Mouse (Mus musculus) liver, embryonic 14.5 days (tissue): ENCODE measurements around the gene Abcc4. TPM values are rescaled to one million over a fixed set of nuclear protein-coding genes. Genes with fewer than 3 reads are reported as not detected.

Source experiments
- ATAC-seq: fragments of 200-750 bp; cut with Nextera tagmentation; 2 replicates; pipeline ENCODE4 v1.8.0; 2017; ENCODE audit warnings: moderate number of reproducible peaks, mild to moderate bottlenecking, moderate library complexity; ENCODE audit not compliant: insufficient read depth
- DNase-seq, 3 experiments: peaks; one replicate each; pipeline ENCODE4 v3.0.0-alpha.2; 2012 to 2013; ENCODE audit warnings: low read depth in 3 of 3, low spot score in 3 of 3
- H3K27ac ChIP-seq: fragments of 300-500 bp; sonication (generic); 2 replicates; pipeline ENCODE4 v1.5.1; 2014; ENCODE audit warnings: moderate library complexity, mild to moderate bottlenecking, control low read depth, inconsistent platforms
- H3K27me3 ChIP-seq: fragments of 300-500 bp; sonication (generic); 2 replicates; pipeline ENCODE4 v1.6.1; 2014; ENCODE audit warnings: mild to moderate bottlenecking, low read length, moderate library complexity; ENCODE audit not compliant: control insufficient read depth, insufficient read depth
- H3K36me3 ChIP-seq: fragments of 300-500 bp; sonication (generic); replicated peaks from 2 replicates; pipeline ENCODE4 v1.6.1; 2014; ENCODE audit warnings: low read depth; ENCODE audit not compliant: control insufficient read depth, insufficient read depth
- H3K4me1 ChIP-seq, 2 experiments: fragments of 200-500 bp in 1 of 2; fragments of 300-500 bp in 1 of 2; sonication (generic) in 1 of 2; replicated peaks; 2 replicates each; pipeline ENCODE4 v1.6.1; 2012 to 2014; ENCODE audit warnings: antibody characterized with exemption in 1 of 2, inconsistent platforms in 1 of 2, low read length in 1 of 2; ENCODE audit not compliant: control insufficient read depth in 2 of 2, insufficient read depth in 2 of 2
- H3K4me2 ChIP-seq: fragments of 300-500 bp; sonication (generic); 2 replicates; pipeline ENCODE4 v1.6.1; 2014; ENCODE audit warnings: low read depth, mild to moderate bottlenecking, control low read depth, moderate library complexity
- H3K4me3 ChIP-seq, 2 experiments: fragments of 200-500 bp in 1 of 2; fragments of 300-500 bp in 1 of 2; sonication (generic) in 1 of 2; 2 replicates each; pipeline ENCODE4 v1.5.1; 2012 to 2014; ENCODE audit warnings: low read depth in 2 of 2, low read length in 2 of 2, mild to moderate bottlenecking in 2 of 2, control low read depth in 1 of 2, inconsistent platforms in 1 of 2, moderate library complexity in 1 of 2; ENCODE audit not compliant: insufficient read depth in 1 of 2
- H3K9ac ChIP-seq: fragments of 300-500 bp; sonication (generic); replicated peaks from 2 replicates; pipeline ENCODE4 v1.6.1; 2014; ENCODE audit warnings: mild to moderate bottlenecking, control low read depth, moderate library complexity
- H3K9me3 ChIP-seq: fragments of 300-500 bp; sonication (generic); 2 replicates; pipeline ENCODE4 v1.6.1; 2016; ENCODE audit warnings: low read length, mixed read lengths; ENCODE audit not compliant: control insufficient read depth
- CTCF ChIP-seq: IDR thresholded peaks from 2 replicates; pipeline ENCODE4 v1.5.1; 2016; ENCODE audit warnings: antibody characterized with exemption, low read depth, control low read depth
- EP300 ChIP-seq: IDR thresholded peaks from 2 replicates; pipeline ENCODE4 v1.6.1; 2016; ENCODE audit warnings: antibody characterized with exemption, low read depth
- WGBS: fragments of 180-500 bp; shearing (Covaris S2); extraction: QIAGEN DNeasy Blood & Tissue Kit; methylation state at CpG from one replicate; pipeline ENCODE4 v1.1.7; 2014; ENCODE audit not compliant: insufficient replicate concordance; 5-methylcytosine and 5-hydroxymethylcytosine counted together
- polyA plus RNA-seq, 2 experiments: library from polyadenylated mRNA; depleted of rRNA in 1 of 2; stranded (reverse) in 1 of 2; unstranded in 1 of 2; fragments of >200 nt; fragmentation: Nextera tagmentation in 1 of 2; extraction: Ambion mirVana in 1 of 2; gene quantifications; 2 replicates each; pipeline versions ENCODE4 v1.2.1 to v1.2.3; 2012 to 2014

Gene Abcc4
- polyA plus RNA-seq, 2 experiments, result 1.4 to 1.9 TPM

DNA sequence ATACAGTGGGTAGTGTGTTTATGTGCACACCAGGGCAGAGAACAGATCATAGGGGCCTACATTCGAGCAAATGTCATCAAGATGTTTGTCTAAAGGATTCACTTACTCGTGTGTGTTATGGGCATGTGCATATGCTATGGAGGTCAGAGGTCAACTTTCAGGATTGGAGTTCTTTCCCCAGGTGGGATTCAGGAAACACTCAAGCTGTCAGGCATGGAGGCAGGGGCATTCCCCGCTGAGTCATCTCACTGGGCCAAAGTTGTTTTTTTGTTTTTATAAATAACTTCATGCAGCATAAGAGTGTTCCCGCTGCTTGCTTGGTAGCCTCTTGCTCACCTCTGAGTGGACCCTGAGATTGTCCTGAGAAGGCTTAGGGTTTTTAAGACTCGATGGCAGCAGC lies 224.2 kb downstream of the Abcc4 start:
- H3K4me2 ChIP-seq, result no peak overlapping the region
- DNase-seq (no peak), ATAC-seq (no peak)
- TF ChIP-seq CTCF (no peak), EP300 (no peak)
- no peaks in the 10 kb centered on the region for H3K4me1 ChIP-seq
- H3K9me3 ChIP-seq, result no peaks in the 10 kb centered on the region
- 51% methylated on average over 5 of the region's 5 CpGs for WGBS
- H3K4me3 ChIP-seq, result no peak overlapping the region
- no peaks in the 10 kb centered on the region for H3K36me3 ChIP-seq
- H3K9ac ChIP-seq, result no peak overlapping the region
- no peak overlapping the region for H3K27ac ChIP-seq
- H3K27me3 ChIP-seq, result no peaks in the 10 kb centered on the region

DNA sequence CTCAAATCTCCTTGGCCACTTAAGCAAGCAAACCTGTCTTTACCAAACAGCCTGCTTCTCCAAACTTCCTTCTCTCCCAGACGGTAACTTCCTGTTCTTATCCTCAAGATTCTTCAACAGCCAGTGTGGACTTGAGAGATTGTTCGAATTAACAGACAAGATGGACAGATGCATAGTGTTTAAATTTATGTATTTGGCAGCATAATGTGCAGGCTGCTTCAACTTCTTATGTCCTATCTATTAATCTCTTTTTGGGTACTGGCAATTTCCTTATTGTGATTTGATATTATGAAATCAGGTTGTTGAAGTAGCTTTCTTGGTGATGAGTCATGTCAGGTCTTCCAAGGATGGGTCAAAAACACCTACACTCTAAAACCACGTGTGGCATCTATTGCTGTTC lies 229.7 kb downstream of the Abcc4 start:
- TF ChIP-seq CTCF, result no peak
- no peak for TF ChIP-seq EP300
- Histone ChIP-seq H3K27me3 (peaks cover 22% of the 10 kb centered on the region), H3K9ac (no peak overlapping the region), H3K9me3 (no peaks in the 10 kb centered on the region), H3K4me2 (no peak overlapping the region), H3K4me3 (no peak overlapping the region), H3K36me3 (no peaks in the 10 kb centered on the region), H3K27ac (no peak overlapping the region), H3K4me1 (no peaks in the 10 kb centered on the region)
- WGBS, result 36% methylated on average over 3 of the region's 3 CpGs
- DNase-seq, result no peak
- no peak for ATAC-seq

- DNase-seq (no peak), ATAC-seq (no peak)
- TF ChIP-seq CTCF (no peak), EP300 (no peak)
- Histone ChIP-seq H3K27me3 (peaks cover 22% of the 10 kb centered on the region), H3K9ac (no peak overlapping the region), H3K9me3 (no peaks in the 10 kb centered on the region), H3K36me3 (no peaks in the 10 kb centered on the region), H3K4me2 (no peak overlapping the region), H3K4me1 (no peaks in the 10 kb centered on the region), H3K4me3 (no peak overlapping the region), H3K27ac (no peak overlapping the region)
- WGBS, result 41% methylated on average over 6 of the region's 7 CpGs
These were observed 230.9 kb downstream of the Abcc4 start for GRCm38 (mm10) chr14:118475100-118475454.

DNA sequence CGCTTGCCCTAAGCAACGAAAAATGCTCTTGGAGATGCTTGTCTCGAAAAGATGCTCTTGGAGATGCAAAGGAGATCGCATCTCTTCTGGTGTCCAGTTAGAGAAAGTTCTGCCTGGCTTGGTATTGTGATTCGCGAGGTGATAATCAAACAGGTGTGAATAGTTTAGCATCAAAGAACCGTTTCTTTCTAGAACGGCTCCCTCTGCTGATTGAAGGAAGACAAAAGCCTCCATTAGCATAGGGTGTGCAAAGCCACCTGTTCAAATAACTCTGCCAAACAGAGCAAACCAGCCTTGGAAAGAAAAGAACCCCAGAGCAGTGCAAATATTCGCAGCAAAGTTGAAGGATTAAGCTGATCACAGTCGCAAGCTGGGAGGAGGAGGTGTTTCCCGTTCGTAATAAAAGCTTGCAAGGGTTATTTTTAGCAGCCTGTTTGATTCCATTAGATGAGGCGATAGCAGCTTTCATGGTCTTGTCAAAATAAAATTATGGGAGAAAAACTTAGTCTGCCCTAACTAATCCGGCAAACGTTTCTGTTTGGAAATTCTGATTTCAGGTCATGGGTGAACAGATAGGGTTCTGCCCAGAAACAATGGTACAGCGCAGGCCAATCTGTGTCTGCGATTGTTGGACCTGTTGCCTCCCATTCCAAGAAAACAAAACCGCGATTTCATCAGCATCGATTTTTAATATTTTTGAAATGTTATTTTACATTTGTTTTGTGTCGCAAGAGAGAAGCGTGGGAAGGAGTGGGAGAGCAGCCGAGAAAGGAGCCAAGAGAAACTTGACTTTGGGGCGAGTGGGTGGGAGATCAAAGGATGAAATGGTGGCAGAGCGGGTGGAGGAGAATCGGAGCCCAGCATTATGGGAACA lies 231.6 kb downstream of the Abcc4 start:
- WGBS, result 24% methylated on average over 26 of the region's 26 CpGs
- TF ChIP-seq CTCF, result no peak
- TF ChIP-seq EP300, result no peak
- Histone ChIP-seq H3K4me2 (no peak overlapping the region; the same call in 1 of the 2 replicates), H3K9me3 (no peaks in the 10 kb centered on the region), H3K9ac (no peak overlapping the region), H3K27ac (no peak overlapping the region), H3K4me1 (no peaks in the 10 kb centered on the region), H3K36me3 (no peaks in the 10 kb centered on the region), H3K27me3 (peaks cover 22% of the 10 kb centered on the region), H3K4me3 (peak overlapping the region in 1 of 2 experiments; percentile 31; a peak in 2 of 4 replicates)
- DNase-seq, result no peak
- no peak for ATAC-seq

DNA sequence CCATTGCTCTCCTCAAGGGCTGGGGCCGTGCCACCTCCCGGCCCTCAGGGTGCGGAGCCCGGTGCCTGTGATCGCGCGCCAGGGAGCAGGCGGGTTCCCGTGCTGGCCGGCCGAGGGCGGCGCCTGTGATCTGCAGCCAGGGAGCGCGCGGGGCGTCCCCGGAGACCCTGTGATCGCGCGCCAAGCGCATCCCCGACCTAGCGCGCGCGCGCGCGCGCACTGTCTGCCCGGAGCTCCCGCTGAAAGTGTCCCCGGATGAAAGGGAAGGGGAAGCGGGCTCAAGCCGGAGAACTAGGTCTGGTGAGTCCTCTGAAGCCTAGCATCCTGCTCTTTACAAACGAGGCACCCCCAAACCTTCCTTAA lies 232.2 kb downstream of the Abcc4 start:
- H3K9ac ChIP-seq, result no peak overlapping the region
- WGBS, result under 1% methylated on average over 37 of the region's 37 CpGs

More for the DNA sequence above, 232.2 kb downstream of the Abcc4 start:
- Histone ChIP-seq H3K4me3 (peak overlapping the region in 1 of 2 experiments; percentile 31; a peak in 2 of 4 replicates), H3K27ac (no peak overlapping the region), H3K4me2 (peak overlapping the region; percentile 47), H3K4me1 (no peaks in the 10 kb centered on the region), H3K27me3 (peaks cover 22% of the 10 kb centered on the region), H3K9me3 (no peaks in the 10 kb centered on the region), H3K36me3 (no peaks in the 10 kb centered on the region)
- TF ChIP-seq CTCF, result no peak
- no peak for TF ChIP-seq EP300
- ATAC-seq (no peak), DNase-seq (no peak)
